Mouse (Mus musculus) lung, postnatal 0 days (tissue): ENCODE data around the gene Sp140.

Experiments
- CTCF ChIP-seq: IDR thresholded peaks from 2 replicates; pipeline ENCODE4 v1.5.1; 2016; ENCODE audit warnings: antibody characterized with exemption, mild to moderate bottlenecking
- EP300 ChIP-seq: IDR thresholded peaks from 2 replicates; pipeline ENCODE4 v1.6.1; 2016; ENCODE audit warnings: antibody characterized with exemption, mild to moderate bottlenecking, control low read depth

DNA sequence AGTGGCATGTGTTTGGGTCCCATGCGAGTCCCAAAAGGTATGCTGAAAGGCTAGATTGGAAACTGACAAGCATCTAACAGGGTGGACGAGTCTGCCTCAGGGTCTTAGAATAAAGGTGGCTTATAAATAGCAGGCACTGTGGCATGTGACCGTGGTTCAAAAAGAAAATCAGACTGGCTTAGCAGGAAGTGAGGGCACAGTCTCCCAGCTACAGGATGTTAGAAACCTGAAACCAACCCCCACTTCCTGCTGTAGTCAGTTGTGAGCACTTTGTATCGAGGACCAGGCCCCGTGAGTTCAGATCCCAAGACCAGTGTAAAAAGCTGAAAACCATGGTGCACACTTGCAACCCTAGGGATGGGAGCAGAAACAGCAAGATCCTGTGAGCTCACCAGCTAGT, 87.2 kb downstream of the Sp140 start:
- TF ChIP-seq EP300 (no peak), CTCF (no peak)
